Comparison of ENCODE assay signal across 23 mouse cellular contexts in the genomic region with DNA sequence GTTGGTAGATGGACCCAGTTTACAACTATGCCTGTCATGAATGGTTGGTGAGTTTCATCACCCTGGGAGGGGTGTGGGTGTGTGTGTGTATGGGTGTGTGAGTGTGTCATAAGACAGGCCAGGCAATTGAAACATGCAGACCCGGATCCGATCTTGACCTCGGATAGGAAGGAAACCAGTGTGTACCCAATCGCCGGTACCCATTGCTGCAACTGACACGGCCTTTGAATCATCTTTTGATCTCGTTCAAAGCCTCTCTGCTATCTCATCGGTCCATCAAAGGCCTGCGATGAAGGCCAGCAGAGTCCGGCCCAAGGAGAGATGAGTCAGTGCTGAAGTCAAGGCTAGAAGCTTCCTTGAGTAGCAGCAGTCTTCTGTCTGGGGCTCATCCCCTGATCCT.
DNase-seq lines count a peak whose midpoint lies in the region; ATAC-seq and TF ChIP-seq lines count a peak whose summit lies in the region.
"Had no signal": no experiment of that assay in that cellular context is flagged by ENCODE, and none has a peak within 500 bp of the region (broad histone marks: within the 10 kb centered on the region; RNA-seq: fewer than 3 reads in every experiment).

No protein-coding gene starts in this region.

- no peak overlapping the region for H3K27ac ChIP-seq in lung, postnatal 0 days (ENCODE audit: low read length)
- H3K27ac ChIP-seq in hindbrain, embryonic 11.5 days (ENCODE audit: low read depth, low read length): no peak overlapping the region
- H3K27ac ChIP-seq: heart, adult 2 months; intestine, embryonic 15.5 days; left cerebral cortex, adult 2 months; limb, embryonic 15.5 days; liver, embryonic 15.5 days; midbrain, embryonic 12.5 days; neural tube, embryonic 12.5 days; stomach, embryonic 15.5 days had no signal

- H3K36me3 ChIP-seq in lung, postnatal 0 days (ENCODE audit: insufficient read depth, low read length): no peaks in the 10 kb centered on the region
- no peaks in the 10 kb centered on the region for H3K36me3 ChIP-seq in hindbrain, embryonic 11.5 days (ENCODE audit: control insufficient read depth, insufficient read depth, low read length)
- H3K36me3 ChIP-seq: intestine, embryonic 15.5 days; limb, embryonic 15.5 days; liver, embryonic 15.5 days; midbrain, embryonic 12.5 days; neural tube, embryonic 12.5 days; stomach, embryonic 15.5 days had no signal

- no peaks in the 10 kb centered on the region for H3K9me3 ChIP-seq in lung, postnatal 0 days (ENCODE audit: low read length)
- H3K9me3 ChIP-seq in hindbrain, embryonic 11.5 days (ENCODE audit: control insufficient read depth, low read length): no peaks in the 10 kb centered on the region
- H3K9me3 ChIP-seq: intestine, embryonic 15.5 days; limb, embryonic 15.5 days; liver, embryonic 15.5 days; midbrain, embryonic 12.5 days; neural tube, embryonic 12.5 days; stomach, embryonic 15.5 days had no signal

- no peaks in the 10 kb centered on the region for H3K27me3 ChIP-seq in lung, postnatal 0 days (replicated peaks; ENCODE audit: insufficient read depth, low read length)
- H3K27me3 ChIP-seq in hindbrain, embryonic 11.5 days (ENCODE audit: control insufficient read depth, insufficient read depth, low read length): no peaks in the 10 kb centered on the region
- H3K27me3 ChIP-seq: intestine, embryonic 15.5 days; liver, embryonic 15.5 days; neural tube, embryonic 12.5 days; stomach, embryonic 15.5 days had no signal

- TF ChIP-seq EP300 in lung, postnatal 0 days (IDR thresholded peaks at IDR 0.05): peak; percentile 55

- DNase-seq in adrenal gland, adult (ENCODE audit: inconsistent age in 2 of 2, low spot score in 1 of 2): peak; percentile 94 to 95
- no peak for DNase-seq in adrenal gland, adult 18-20 months (ENCODE audit: low spot score in 2 of 2)
- DNase-seq in lung, postnatal 0 days (ENCODE audit: low spot score): no peak
- no peak for DNase-seq in lung, postnatal 10 days
- peak; percentile 46 for DNase-seq in urinary bladder, postnatal 14 days (ENCODE audit: low spot score)
- DNase-seq in urinary bladder, postnatal 4 days (ENCODE audit: low spot score in 2 of 2): no peak
- DNase-seq in hindbrain, embryonic 11.5 days (ENCODE audit: low spot score): no peak
- DNase-seq: cerebellum, adult 9-10 months; kidney, adult 8-10 months; kidney, postnatal 10 days; left cerebral cortex, postnatal 4 days; thymus, adult 2 months had no signal

- H3K9ac ChIP-seq in lung, postnatal 0 days (replicated peaks; ENCODE audit: low read depth): no peak overlapping the region
- H3K9ac ChIP-seq in hindbrain, embryonic 11.5 days (ENCODE audit: low read depth, low read length): no peak overlapping the region
- H3K9ac ChIP-seq: intestine, embryonic 15.5 days; limb, embryonic 15.5 days; liver, embryonic 15.5 days; midbrain, embryonic 12.5 days; neural tube, embryonic 12.5 days; stomach, embryonic 15.5 days had no signal

- no peak overlapping the region for H3K4me3 ChIP-seq in lung, postnatal 0 days (ENCODE audit: low read depth, low read length)
- no peak overlapping the region for H3K4me3 ChIP-seq in hindbrain, embryonic 11.5 days (ENCODE audit: low read depth, low read length)
- H3K4me3 ChIP-seq: heart, adult 2 months; intestine, embryonic 15.5 days; left cerebral cortex, adult 2 months; limb, embryonic 15.5 days; liver, embryonic 15.5 days; midbrain, embryonic 12.5 days; neural tube, embryonic 12.5 days; stomach, embryonic 15.5 days had no signal

- H3K4me2 ChIP-seq in lung, postnatal 0 days (replicated peaks; ENCODE audit: low read depth, low read length): no peak overlapping the region
- H3K4me2 ChIP-seq in hindbrain, embryonic 11.5 days (replicated peaks; ENCODE audit: low read depth, low read length): no peak overlapping the region
- H3K4me2 ChIP-seq: intestine, embryonic 15.5 days; limb, embryonic 15.5 days; liver, embryonic 15.5 days; midbrain, embryonic 12.5 days; neural tube, embryonic 12.5 days; stomach, embryonic 15.5 days had no signal

- TF ChIP-seq CTCF in lung, postnatal 0 days (IDR thresholded peaks at IDR 0.05): no peak

- WGBS in lung, postnatal 0 days: 66% methylated on average over 10 of the region's 10 CpGs
- 92% methylated on average over 10 of the region's 10 CpGs for WGBS in hindbrain, embryonic 11.5 days

- H3K4me1 ChIP-seq in lung, postnatal 0 days (ENCODE audit: insufficient read depth, low read depth, low read length): no peaks in the 10 kb centered on the region
- H3K4me1 ChIP-seq in hindbrain, embryonic 11.5 days (replicated peaks; ENCODE audit: control insufficient read depth, insufficient read depth, low read length): no peaks in the 10 kb centered on the region
- H3K4me1 ChIP-seq: intestine, embryonic 15.5 days; midbrain, embryonic 12.5 days; neural tube, embryonic 12.5 days had no signal

- peak; percentile 44 for ATAC-seq in lung, postnatal 0 days
- ATAC-seq in megakaryocyte, adult 5-6 weeks (ENCODE audit: poor library complexity, severe bottlenecking): peak; percentile 84
- no peak for ATAC-seq in hindbrain, embryonic 11.5 days (ENCODE audit: low FRiP score)
- ATAC-seq: forebrain, embryonic 14.5 days; hindbrain, embryonic 16.5 days; intestine, embryonic 15.5 days had no signal

Comparison
In these comparisons a context has a peak if more than half of its experiments do, and no peak if none do; other contexts are left out.
1. DNase-seq: peak in adrenal gland, adult (2 of 2) and urinary bladder, postnatal 14 days (single experiment); none in adrenal gland, adult 18-20 months (0 of 2), lung, postnatal 0 days (single experiment), lung, postnatal 10 days (single experiment), urinary bladder, postnatal 4 days (0 of 2) and hindbrain, embryonic 11.5 days (single experiment).